Mouse (Mus musculus) kidney, embryonic 16.5 days (tissue): Measurements from ENCODE around the gene Muc5ac. TPM values are rescaled to one million over a fixed set of nuclear protein-coding genes. Genes with fewer than 3 reads are reported as not detected.
A peak's percentile ranks its signal among the peaks of the same experiment; 100 is the strongest.
"Not testable (repeated sequence)": the region's sequence is repeated elsewhere in the genome, so short reads cannot be mapped to it uniquely, and the experiment has no call there.

Source experiments
- ATAC-seq: fragments of 200-750 bp; cut with Nextera tagmentation; 2 replicates; pipeline ENCODE4 v1.8.0; 2017; ENCODE audit warnings: moderate TSS enrichment; ENCODE audit not compliant: low FRiP score, low TSS enrichment
- H3K27ac ChIP-seq: fragments of 300-500 bp; sonication (generic); 2 replicates; pipeline ENCODE4 v1.5.1; 2014; ENCODE audit warnings: low read length
- H3K27me3 ChIP-seq: fragments of 300-500 bp; sonication (generic); 2 replicates; pipeline ENCODE4 v1.6.1; 2014; ENCODE audit warnings: low read length, control low read depth, mixed read lengths; ENCODE audit not compliant: insufficient read depth
- H3K36me3 ChIP-seq: fragments of 300-500 bp; sonication (generic); 2 replicates; pipeline ENCODE4 v1.6.1; 2014; ENCODE audit warnings: low read length, control low read depth, mixed read lengths; ENCODE audit not compliant: insufficient read depth
- H3K4me1 ChIP-seq: fragments of 300-500 bp; sonication (generic); 2 replicates; pipeline ENCODE4 v1.6.1; 2014; ENCODE audit warnings: low read length, control low read depth, mixed read lengths; ENCODE audit not compliant: insufficient read depth
- H3K4me2 ChIP-seq: fragments of 300-500 bp; sonication (generic); replicated peaks from 2 replicates; pipeline ENCODE4 v1.6.1; 2014; ENCODE audit warnings: low read depth, low read length
- H3K4me3 ChIP-seq: fragments of 300-500 bp; sonication (generic); 2 replicates; pipeline ENCODE4 v1.5.1; 2014; ENCODE audit warnings: mild to moderate bottlenecking, low read length
- H3K9ac ChIP-seq: fragments of 300-500 bp; sonication (generic); replicated peaks from 2 replicates; pipeline ENCODE4 v1.6.1; 2014; ENCODE audit warnings: low read length
- H3K9me3 ChIP-seq: fragments of 300-500 bp; sonication (generic); 2 replicates; pipeline ENCODE4 v1.6.1; 2016; ENCODE audit warnings: low read length, control low read depth
- WGBS: fragments of 180-500 bp; shearing (Covaris S2); extraction: QIAGEN DNeasy Blood & Tissue Kit; methylation state at CpG from one replicate; pipeline ENCODE4 v1.1.7; 2014; 5-methylcytosine and 5-hydroxymethylcytosine counted together
- polyA plus RNA-seq: library from polyadenylated mRNA; unstranded; fragments of >200 nt; fragmentation: Nextera tagmentation; extraction: Ambion mirVana; gene quantifications from 2 replicates; pipeline ENCODE4 v1.2.1, GENCODE M21; 2015

Gene Muc5ac
- polyA plus RNA-seq, 1 experiment from 2014 or later: not detected

- Histone ChIP-seq H3K4me3 (no peak overlapping the region), H3K4me1 (no peaks in the 10 kb centered on the region), H3K36me3 (no peaks in the 10 kb centered on the region), H3K27ac (no peak overlapping the region), H3K9me3 (peaks cover 11% of the 10 kb centered on the region), H3K4me2 (no peak overlapping the region), H3K9ac (no peak overlapping the region), H3K27me3 (no peaks in the 10 kb centered on the region)
- 82% methylated on average over 1 of the region's 1 CpGs for WGBS
- ATAC-seq: no peak
These were observed 5.5 kb downstream of the Muc5ac start for GRCm38 (mm10) chr7:141794251-141794650.

- Histone ChIP-seq H3K27me3 (no peaks in the 10 kb centered on the region), H3K4me1 (no peaks in the 10 kb centered on the region), H3K9me3 (peaks cover 1% of the 10 kb centered on the region; the same call in 1 of the 2 replicates), H3K4me3 (no peak overlapping the region), H3K27ac (no peak overlapping the region), H3K9ac (no peak overlapping the region), H3K4me2 (no peak overlapping the region), H3K36me3 (no peaks in the 10 kb centered on the region)
- WGBS: 78% methylated on average over 7 of the region's 7 CpGs
- no peak for ATAC-seq
These were observed 14.4 kb downstream of the Muc5ac start for GRCm38 (mm10) chr7:141803206-141803605.

GRCm38 (mm10) chr7:141805384-141805783 lies 16.6 kb downstream of the Muc5ac start:
- ATAC-seq: no peak
- Histone ChIP-seq H3K27me3 (no peaks in the 10 kb centered on the region), H3K27ac (no peak overlapping the region), H3K36me3 (no peaks in the 10 kb centered on the region), H3K4me1 (no peaks in the 10 kb centered on the region), H3K9me3 (no peaks in the 10 kb centered on the region), H3K9ac (no peak overlapping the region), H3K4me3 (no peak overlapping the region), H3K4me2 (no peak overlapping the region)
- WGBS: 86% methylated on average over 7 of the region's 7 CpGs

GRCm38 (mm10) chr7:141807823-141808222 lies 19.1 kb downstream of the Muc5ac start:
- not testable (repeated sequence) for H3K4me2 ChIP-seq, H3K4me1 ChIP-seq, H3K36me3 ChIP-seq, H3K27me3 ChIP-seq, H3K9me3 ChIP-seq, H3K9ac ChIP-seq, H3K27ac ChIP-seq, H3K4me3 ChIP-seq, ATAC-seq
- no CpG with 5 or more reads among the region's 4 CpGs for WGBS

GRCm38 (mm10) chr7:141809933-141810332 lies 21.2 kb downstream of the Muc5ac start:
- not testable (repeated sequence) for H3K27ac ChIP-seq, H3K27me3 ChIP-seq, H3K9me3 ChIP-seq, H3K9ac ChIP-seq, H3K4me1 ChIP-seq, H3K4me2 ChIP-seq, H3K4me3 ChIP-seq, H3K36me3 ChIP-seq, ATAC-seq
- WGBS: no CpG with 5 or more reads among the region's 4 CpGs

GRCm38 (mm10) chr7:141813321-141813720 lies 24.5 kb downstream of the Muc5ac start:
- WGBS: 79% methylated on average over 4 of the region's 4 CpGs

GRCm38 (mm10) chr7:141815361-141815760 lies 26.6 kb downstream of the Muc5ac start:
- Histone ChIP-seq H3K9ac (no peak overlapping the region), H3K4me2 (no peak overlapping the region), H3K9me3 (no peaks in the 10 kb centered on the region), H3K4me1 (no peaks in the 10 kb centered on the region; the same call in 1 of the 2 replicates), H3K27ac (no peak overlapping the region), H3K4me3 (no peak overlapping the region), H3K36me3 (no peaks in the 10 kb centered on the region), H3K27me3 (no peaks in the 10 kb centered on the region)
- no peak for ATAC-seq
- WGBS: 71% methylated on average over 4 of the region's 4 CpGs

More at GRCm38 (mm10) chr7:141813321-141813720, 24.5 kb downstream of the Muc5ac start:
- no peaks in the 10 kb centered on the region for H3K36me3 ChIP-seq
- no peak overlapping the region for H3K27ac ChIP-seq
- no peak overlapping the region for H3K4me3 ChIP-seq
- no peaks in the 10 kb centered on the region for H3K27me3 ChIP-seq
- H3K9me3 ChIP-seq: no peaks in the 10 kb centered on the region
- ATAC-seq: no peak
- H3K4me2 ChIP-seq: no peak overlapping the region
- H3K9ac ChIP-seq: no peak overlapping the region
- no peaks in the 10 kb centered on the region; the same call in 1 of the 2 replicates for H3K4me1 ChIP-seq

- Histone ChIP-seq H3K4me2 (no peak overlapping the region), H3K4me1 (no peaks in the 10 kb centered on the region; the same call in 1 of the 2 replicates), H3K27ac (no peak overlapping the region), H3K9ac (no peak overlapping the region), H3K4me3 (no peak overlapping the region), H3K9me3 (no peaks in the 10 kb centered on the region), H3K36me3 (no peaks in the 10 kb centered on the region), H3K27me3 (no peaks in the 10 kb centered on the region)
- 54% methylated on average over 11 of the region's 11 CpGs for WGBS
- ATAC-seq: peak; percentile 51; the same call in 1 of the 2 replicates
These were observed 28.7 kb downstream of the Muc5ac start for GRCm38 (mm10) chr7:141817355-141818075.

- H3K9ac ChIP-seq: no peak overlapping the region
- H3K27me3 ChIP-seq: no peaks in the 10 kb centered on the region
- no peak overlapping the region for H3K4me3 ChIP-seq
- no peaks in the 10 kb centered on the region for H3K9me3 ChIP-seq
- no peak for ATAC-seq
- no peak overlapping the region for H3K27ac ChIP-seq
- H3K4me2 ChIP-seq: no peak overlapping the region
- 73% methylated on average over 3 of the region's 3 CpGs for WGBS
- no peaks in the 10 kb centered on the region; the same call in 1 of the 2 replicates for H3K4me1 ChIP-seq
- H3K36me3 ChIP-seq: no peaks in the 10 kb centered on the region
These were observed 29.5 kb downstream of the Muc5ac start for GRCm38 (mm10) chr7:141818267-141818666.

GRCm38 (mm10) chr7:141822582-141823261 lies 34.0 kb downstream of the Muc5ac start:
- Histone ChIP-seq H3K9me3 (no peaks in the 10 kb centered on the region), H3K36me3 (no peaks in the 10 kb centered on the region), H3K27ac (no peak overlapping the region), H3K27me3 (no peaks in the 10 kb centered on the region), H3K4me3 (no peak overlapping the region), H3K4me1 (no peaks in the 10 kb centered on the region), H3K9ac (no peak overlapping the region), H3K4me2 (no peak overlapping the region)
- no peak for ATAC-seq
- WGBS: 39% methylated on average over 4 of the region's 4 CpGs
